Mouse (Mus musculus) lung, embryonic 16.5 days (tissue): ENCODE measurements around the gene Ces2b. TPM values are rescaled to one million over a fixed set of nuclear protein-coding genes. Genes with fewer than 3 reads are reported as not detected.
"Not testable (repeated sequence)": the region's sequence is repeated elsewhere in the genome, so short reads cannot be mapped to it uniquely, and the experiment has no call there.

Source experiments
- ATAC-seq: fragments of 200-750 bp; cut with Nextera tagmentation; 2 replicates; pipeline ENCODE4 v1.8.0; 2017; ENCODE audit warnings: low read depth, mild to moderate bottlenecking, moderate library complexity
- H3K27ac ChIP-seq: fragments of 300-500 bp; sonication (generic); 2 replicates; pipeline ENCODE4 v1.5.1; 2014; ENCODE audit warnings: mild to moderate bottlenecking, control low read depth, low read length
- H3K27me3 ChIP-seq: fragments of 300-500 bp; sonication (generic); 2 replicates; pipeline ENCODE4 v1.6.1; 2014; ENCODE audit warnings: low read depth, low read length, mixed read lengths; ENCODE audit not compliant: control insufficient read depth, insufficient read depth
- H3K36me3 ChIP-seq: fragments of 300-500 bp; sonication (generic); 2 replicates; pipeline ENCODE4 v1.6.1; 2014; ENCODE audit warnings: low read length; ENCODE audit not compliant: control insufficient read depth, insufficient read depth
- H3K4me1 ChIP-seq: fragments of 300-500 bp; sonication (generic); replicated peaks from 2 replicates; pipeline ENCODE4 v1.6.1; 2014; ENCODE audit warnings: low read length, mixed read lengths; ENCODE audit not compliant: control insufficient read depth, insufficient read depth
- H3K4me2 ChIP-seq: fragments of 300-500 bp; sonication (generic); 2 replicates; pipeline ENCODE4 v1.6.1; 2014; ENCODE audit warnings: low read depth, low read length, control low read depth
- H3K4me3 ChIP-seq: fragments of 300-500 bp; sonication (generic); 2 replicates; pipeline ENCODE4 v1.5.1; 2014; ENCODE audit warnings: mild to moderate bottlenecking, low read length, control low read depth
- H3K9ac ChIP-seq: fragments of 300-500 bp; sonication (generic); 2 replicates; pipeline ENCODE4 v1.6.1; 2014; ENCODE audit warnings: low read length, control low read depth
- H3K9me3 ChIP-seq: fragments of 300-500 bp; sonication (generic); 2 replicates; pipeline ENCODE4 v1.6.1; 2016; ENCODE audit warnings: low read length; ENCODE audit not compliant: control insufficient read depth
- WGBS: fragments of 180-500 bp; shearing (Covaris S2); extraction: QIAGEN DNeasy Blood & Tissue Kit; methylation state at CpG from one replicate; pipeline ENCODE4 v1.1.7; 2014; 5-methylcytosine and 5-hydroxymethylcytosine counted together
- polyA plus RNA-seq: library from polyadenylated mRNA; unstranded; fragments of >200 nt; fragmentation: Nextera tagmentation; extraction: Ambion mirVana; gene quantifications from 2 replicates; pipeline ENCODE4 v1.2.1, GENCODE M21; 2015

Ces2b gene
- polyA plus RNA-seq, 1 experiment from 2014 or later = 0.92 TPM

- WGBS = 68% methylated on average over 3 of the region's 3 CpGs
- no peaks in the 10 kb centered on the region for H3K27me3 ChIP-seq
- no peak overlapping the region for H3K4me3 ChIP-seq
- H3K4me2 ChIP-seq = no peak overlapping the region
- no peaks in the 10 kb centered on the region for H3K9me3 ChIP-seq
- no peak overlapping the region for H3K27ac ChIP-seq
- H3K4me1 ChIP-seq = no peaks in the 10 kb centered on the region
- H3K9ac ChIP-seq = no peak overlapping the region
- no peaks in the 10 kb centered on the region for H3K36me3 ChIP-seq
- no peak for ATAC-seq
Observed at GRCm38 (mm10) chr8:104828221-104828620, 3.2 kb upstream of the Ces2b start.

DNA sequence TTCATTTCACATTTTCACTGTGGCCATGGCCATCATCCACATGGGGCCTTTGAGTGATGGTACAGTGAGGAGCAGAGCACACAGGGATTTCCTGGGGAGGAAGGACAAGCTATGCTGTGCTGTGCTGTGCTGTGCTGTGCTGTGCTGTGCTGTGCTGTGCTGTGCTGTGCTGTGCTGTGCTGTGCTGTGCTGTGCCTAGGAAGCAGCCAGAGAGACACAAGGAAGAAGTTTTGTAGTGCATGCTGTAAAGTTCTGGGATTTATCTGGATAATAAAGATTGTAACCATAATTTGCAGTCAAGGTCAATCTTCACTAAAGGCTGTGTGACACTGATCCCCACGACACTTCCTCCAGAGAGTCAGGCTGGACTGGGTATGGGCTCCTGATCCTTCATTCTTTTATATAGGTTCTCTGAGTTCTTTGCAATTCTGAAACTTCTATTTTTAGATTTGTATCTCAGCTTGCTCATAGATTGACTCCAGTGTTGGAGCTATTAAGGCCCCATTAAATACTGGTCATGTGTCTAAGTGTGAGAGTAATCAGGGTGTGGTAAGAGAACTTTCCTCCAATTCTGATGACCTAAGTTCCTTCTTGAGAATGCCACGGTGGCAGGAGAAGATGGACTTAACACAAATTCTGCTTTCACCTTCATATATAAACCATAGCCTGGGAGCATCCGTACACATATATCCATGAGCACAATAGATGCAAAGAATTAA is 10.1 kb downstream of the Ces2b start:
- H3K36me3 ChIP-seq = no peaks in the 10 kb centered on the region
- no peak overlapping the region for H3K4me2 ChIP-seq
- H3K4me1 ChIP-seq = no peaks in the 10 kb centered on the region
- no peak overlapping the region for H3K4me3 ChIP-seq
- H3K27me3 ChIP-seq = no peaks in the 10 kb centered on the region
- H3K9me3 ChIP-seq = no peaks in the 10 kb centered on the region
- H3K27ac ChIP-seq = no peak overlapping the region
- WGBS = 74% methylated on average over 3 of the region's 3 CpGs
- no peak for ATAC-seq
- no peak overlapping the region for H3K9ac ChIP-seq

GRCm38 (mm10) chr8:104846831-104847230 is 15.5 kb downstream of the Ces2b start, which contains the start of gene Ces2c:
Gene Ces2c (plus strand): TSS chr8:104847068.
- Histone ChIP-seq H3K4me3 (no peak within 1 kb of the TSS), H3K4me2 (no peak within 1 kb of the TSS), H3K4me1 (no peaks in the 10 kb centered on the region), H3K9me3 (no peaks in the 10 kb centered on the region), H3K27me3 (no peaks in the 10 kb centered on the region), H3K9ac (no peak within 1 kb of the TSS), H3K36me3 (no peaks in the 10 kb centered on the region), H3K27ac (no peak within 1 kb of the TSS)
- ATAC-seq = no peak
- 84% methylated on average over 3 of the region's 3 CpGs for WGBS

DNA sequence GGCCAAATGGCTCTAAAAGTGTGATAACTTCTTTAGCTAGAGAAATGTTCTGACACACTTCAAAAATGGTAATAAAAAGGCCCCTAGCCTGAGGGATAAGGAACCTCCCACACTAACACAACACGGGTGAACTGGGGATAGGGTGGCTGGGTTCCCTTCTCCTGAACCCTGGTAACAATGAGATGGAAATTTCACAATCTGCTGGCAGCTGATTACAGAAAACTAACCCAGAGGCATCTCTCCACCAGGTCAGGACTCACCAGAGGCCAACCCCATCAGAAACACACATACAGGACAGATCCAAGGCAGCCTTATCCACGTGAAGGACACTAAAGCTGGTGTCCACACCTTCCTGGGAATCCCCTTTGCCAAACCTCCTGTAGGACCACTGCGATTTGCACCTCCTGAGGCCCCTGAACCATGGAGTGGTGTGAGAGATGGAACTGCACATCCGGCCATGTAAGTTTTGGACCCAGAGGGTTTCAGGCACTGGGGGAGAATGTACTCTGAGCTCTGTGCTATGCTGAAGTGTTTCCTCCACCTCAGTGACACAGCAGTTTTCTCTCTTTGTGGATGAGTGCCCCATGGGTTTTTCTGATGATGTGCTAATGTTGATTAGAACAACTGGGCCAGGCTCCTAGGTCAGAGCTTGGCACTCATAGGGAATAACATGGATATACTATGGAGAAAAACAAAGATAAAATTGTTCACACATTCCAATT is 16.5 kb downstream of the Ces2b start:
- Histone ChIP-seq H3K4me3 (no peak overlapping the region), H3K36me3 (no peaks in the 10 kb centered on the region), H3K9ac (no peak overlapping the region), H3K9me3 (no peaks in the 10 kb centered on the region), H3K27me3 (no peaks in the 10 kb centered on the region), H3K4me1 (no peaks in the 10 kb centered on the region), H3K4me2 (no peak overlapping the region), H3K27ac (no peak overlapping the region)
- WGBS = 57% methylated on average over 4 of the region's 4 CpGs
- ATAC-seq = no peak

GRCm38 (mm10) chr8:104866844-104867531 is 35.6 kb downstream of the Ces2b start:
- not testable (repeated sequence) for H3K4me2 ChIP-seq, ATAC-seq, H3K9ac ChIP-seq

DNA sequence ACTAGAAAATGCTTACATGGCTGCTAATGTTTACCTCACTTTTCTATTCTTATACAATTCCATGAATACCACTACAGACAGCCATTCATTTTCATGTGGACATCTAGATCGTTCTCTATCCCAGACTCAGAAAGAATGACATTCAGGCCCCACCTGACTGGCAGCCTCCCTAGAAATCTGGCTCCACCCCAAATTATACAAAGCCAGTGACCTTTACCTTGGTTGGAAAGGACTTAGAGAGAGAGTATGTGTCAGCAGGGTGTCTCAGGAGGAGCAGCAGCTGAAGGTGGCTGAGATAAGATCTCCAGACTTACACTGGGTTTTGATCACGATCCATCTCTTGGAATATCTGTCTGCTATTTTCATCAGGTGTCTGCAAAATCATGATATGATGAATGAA is 37.5 kb downstream of the Ces2b start:
- H3K27me3 ChIP-seq, H3K36me3 ChIP-seq, H3K4me1 ChIP-seq, H3K4me3 ChIP-seq, H3K9me3 ChIP-seq, H3K27ac ChIP-seq, ATAC-seq, H3K4me2 ChIP-seq, H3K9ac ChIP-seq: not testable (repeated sequence)
- WGBS = no CpG with 5 or more reads among the region's 2 CpGs

More at GRCm38 (mm10) chr8:104866844-104867531, 35.6 kb downstream of the Ces2b start:
- not testable (repeated sequence) for H3K4me1 ChIP-seq, H3K27ac ChIP-seq, H3K27me3 ChIP-seq, H3K36me3 ChIP-seq, H3K9me3 ChIP-seq, H3K4me3 ChIP-seq
- no CpG with 5 or more reads among the region's 4 CpGs for WGBS

- H3K36me3 ChIP-seq, H3K4me3 ChIP-seq, H3K9me3 ChIP-seq, ATAC-seq, H3K4me1 ChIP-seq, H3K4me2 ChIP-seq, H3K27me3 ChIP-seq, H3K9ac ChIP-seq, H3K27ac ChIP-seq: not testable (repeated sequence)
- WGBS = no CpG with 5 or more reads among the region's 4 CpGs
Observed at GRCm38 (mm10) chr8:104886223-104886926, 55.0 kb downstream of the Ces2b start.
